Mouse (Mus musculus): ENCODE results near the gene Pygo2.
"Not testable (repeated sequence)": the region's sequence is repeated elsewhere in the genome, so short reads cannot be mapped to it uniquely, and the experiment has no call there.

Gene Pygo2

GRCm38 (mm10) chr3:89421002-89421774 is 8.8 kb upstream of the Pygo2 start:
- peak; percentile 45 for DNase-seq

GRCm38 (mm10) chr3:89421810-89422473 is 8.1 kb upstream of the Pygo2 start:
- no peak for DNase-seq

- no peak for DNase-seq
Measured at GRCm38 (mm10) chr3:89422556-89423205, 7.3 kb upstream of the Pygo2 start.

- DNase-seq = no peak
Measured at GRCm38 (mm10) chr3:89424416-89425140, 5.4 kb upstream of the Pygo2 start.

- DNase-seq = no peak
Measured at GRCm38 (mm10) chr3:89425141-89425525, 4.9 kb upstream of the Pygo2 start.

- DNase-seq = no peak
Measured at GRCm38 (mm10) chr3:89425876-89426275, 4.1 kb upstream of the Pygo2 start.

GRCm38 (mm10) chr3:89429021-89429420 is 993 bp upstream of the Pygo2 start:
- DNase-seq = not testable (repeated sequence)

- no peak for DNase-seq
Measured at GRCm38 (mm10) chr3:89432606-89433005, 2.6 kb downstream of the Pygo2 start.

GRCm38 (mm10) chr3:89434532-89434931 is 4.5 kb downstream of the Pygo2 start:
- no peak for DNase-seq

GRCm38 (mm10) chr3:89435041-89435440 is 5.0 kb downstream of the Pygo2 start:
- no peak for DNase-seq

- no peak for DNase-seq
Measured at GRCm38 (mm10) chr3:89436176-89437113, 6.4 kb downstream of the Pygo2 start, which contains the start of gene Pbxip1. Pbxip1 (plus strand) TSS chr3:89436706.

GRCm38 (mm10) chr3:89437269-89437668 is 7.3 kb downstream of the Pygo2 start:
- no peak for DNase-seq

- no peak for DNase-seq
Measured at GRCm38 (mm10) chr3:89440691-89441090, 10.7 kb downstream of the Pygo2 start.

GRCm38 (mm10) chr3:89448720-89449537 is 18.9 kb downstream of the Pygo2 start:
- DNase-seq = no peak

- DNase-seq = peak; percentile 77
Measured at GRCm38 (mm10) chr3:89449541-89449940, 19.5 kb downstream of the Pygo2 start.

- DNase-seq = no peak
Measured at GRCm38 (mm10) chr3:89451916-89452315, 21.9 kb downstream of the Pygo2 start.

- no peak for DNase-seq
Measured at GRCm38 (mm10) chr3:89454401-89455177, 24.6 kb downstream of the Pygo2 start, which contains the start of gene Pmvk. Pmvk (plus strand) TSS chr3:89454541.

GRCm38 (mm10) chr3:89455786-89456285 is 25.8 kb downstream of the Pygo2 start:
- DNase-seq = no peak

GRCm38 (mm10) chr3:89456726-89457665 is 27.0 kb downstream of the Pygo2 start:
- DNase-seq = peak; percentile 63

Measured in right cerebral cortex, postnatal 14 days (tissue).